In genomic region chr3:101191298-101191986, GRCm38 (mm10) we compare ENCODE assay signal across 18 mouse cellular contexts.
DNase-seq lines count a peak whose midpoint lies in the region; ATAC-seq lines count a peak whose summit lies in the region.
"Had no signal": no experiment of that assay in that cellular context is flagged by ENCODE, and none has a peak within 500 bp of the region (broad histone marks: within the 10 kb centered on the region; RNA-seq: fewer than 3 reads in every experiment).

No protein-coding gene starts in this region.

- intact Hi-C loops in heart, postnatal 36 days (cut with DNase I): no loop called here

- H3K4me1 ChIP-seq in forebrain, embryonic 14.5 days (ENCODE audit: control insufficient read depth, insufficient read depth, low read length): peaks cover 4% of the 10 kb centered on the region; the same call in 1 of the 2 replicates
- peaks cover 27% of the 10 kb centered on the region for H3K4me1 ChIP-seq in midbrain, embryonic 16.5 days (ENCODE audit: control insufficient read depth, insufficient read depth, low read length)

- no peaks in the 10 kb centered on the region for H3K9me3 ChIP-seq in forebrain, embryonic 14.5 days (replicated peaks; ENCODE audit: control insufficient read depth, low read length)
- H3K9me3 ChIP-seq in midbrain, embryonic 16.5 days (replicated peaks; ENCODE audit: control insufficient read depth, low read length, poor library complexity, severe bottlenecking): no peaks in the 10 kb centered on the region
- H3K9me3 ChIP-seq: limb, embryonic 12.5 days; neural tube, embryonic 15.5 days had no signal

- H3K4me2 ChIP-seq in forebrain, embryonic 14.5 days (ENCODE audit: low read length): no peak overlapping the region
- H3K4me2 ChIP-seq in midbrain, embryonic 16.5 days (ENCODE audit: low read length): no peak overlapping the region
- H3K4me2 ChIP-seq: limb, embryonic 12.5 days; neural tube, embryonic 15.5 days had no signal

- no peaks in the 10 kb centered on the region for H3K27me3 ChIP-seq in forebrain, embryonic 14.5 days (replicated peaks; ENCODE audit: control insufficient read depth, insufficient read depth, low read length)
- no peaks in the 10 kb centered on the region for H3K27me3 ChIP-seq in midbrain, embryonic 16.5 days (ENCODE audit: control insufficient read depth, insufficient read depth, low read depth, low read length)
- H3K27me3 ChIP-seq: limb, embryonic 12.5 days; neural tube, embryonic 15.5 days had no signal

- WGBS in forebrain, embryonic 14.5 days: 50% methylated on average over 7 of the region's 7 CpGs
- 27% methylated on average over 7 of the region's 7 CpGs for whole genome bisulfite sequencing in midbrain, embryonic 16.5 days

- H3K4me3 ChIP-seq in forebrain, embryonic 14.5 days (ENCODE audit: low read depth, low read length): no peak overlapping the region
- H3K4me3 ChIP-seq in midbrain, embryonic 16.5 days (ENCODE audit: low read depth, low read length): no peak overlapping the region
- H3K4me3 ChIP-seq: heart, adult 2 months; limb, embryonic 12.5 days; neural tube, embryonic 15.5 days had no signal

- no peak overlapping the region for H3K27ac ChIP-seq in forebrain, embryonic 14.5 days (ENCODE audit: low read depth, low read length)
- peak overlapping the region; percentile 53; the same call in 1 of the 2 replicates for H3K27ac ChIP-seq in midbrain, embryonic 16.5 days (ENCODE audit: low read length)
- H3K27ac ChIP-seq: heart, adult 2 months; limb, embryonic 12.5 days had no signal

- no peak overlapping the region for H3K9ac ChIP-seq in forebrain, embryonic 14.5 days (ENCODE audit: low read length)
- no peak overlapping the region for H3K9ac ChIP-seq in midbrain, embryonic 16.5 days (ENCODE audit: low read depth, low read length)
- H3K9ac ChIP-seq: limb, embryonic 12.5 days; neural tube, embryonic 15.5 days had no signal

- H3K36me3 ChIP-seq in forebrain, embryonic 14.5 days (ENCODE audit: control insufficient read depth, insufficient read depth, low read length): no peaks in the 10 kb centered on the region
- H3K36me3 ChIP-seq in midbrain, embryonic 16.5 days (ENCODE audit: control insufficient read depth, insufficient read depth, low read length): no peaks in the 10 kb centered on the region
- H3K36me3 ChIP-seq: limb, embryonic 12.5 days; neural tube, embryonic 15.5 days had no signal

- DNase-seq in heart, postnatal 4 days: peak; percentile 11
- DNase-seq in heart, postnatal 36 days: no peak
- DNase-seq in forebrain, embryonic 14.5 days (ENCODE audit: low spot score): peak; percentile 69
- DNase-seq in layer of hippocampus, adult 8-10 months (ENCODE audit: low spot score in 2 of 2): peak; percentile 5 to 12
- no peak for DNase-seq in cerebellum, adult 18-20 months
- no peak for DNase-seq in frontal cortex, postnatal 25 days (ENCODE audit: low spot score in 2 of 2)
- DNase-seq in adrenal gland, postnatal 25 days: no peak
- DNase-seq: adrenal gland, postnatal 36 days; cerebellum, adult 11 months; heart, adult 2 months; kidney, adult 9 months; lung, adult 18-20 months; lung, postnatal 4 days; right cerebral cortex, adult 18-20 months; spleen, adult 18-20 months had no signal

- peak; percentile 48; the same call in 1 of the 2 replicates for ATAC-seq in forebrain, embryonic 14.5 days
- peak; percentile 85 for ATAC-seq in midbrain, embryonic 16.5 days

Comparison
In these comparisons a context has a peak if more than half of its experiments do, and no peak if none do; other contexts are left out.
1. DNase-seq: peak in heart, postnatal 4 days (single experiment), forebrain, embryonic 14.5 days (single experiment) and layer of hippocampus, adult 8-10 months (2 of 2); none in heart, postnatal 36 days (0 of 2), cerebellum, adult 18-20 months (0 of 2), frontal cortex, postnatal 25 days (0 of 2) and adrenal gland, postnatal 25 days (single experiment).